Mouse (Mus musculus): ENCODE data around the gene Tbc1d22a. TPM values are rescaled to one million over a fixed set of nuclear protein-coding genes. Genes with fewer than 3 reads are reported as not detected.

Gene Tbc1d22a
- total RNA-seq, 2 experiments from 2014 or later, result 12.5 to 13.0 TPM

- no peak for ATAC-seq (replicated peaks; ENCODE audit: low FRiP score, low TSS enrichment, poor library complexity, severe bottlenecking)
Measured at GRCm38 (mm10) chr15:86471136-86471535, 256.9 kb downstream of the Tbc1d22a start.

GRCm38 (mm10) chr15:86473473-86473872 lies 259.2 kb downstream of the Tbc1d22a start:
- no peak for ATAC-seq (replicated peaks; ENCODE audit: low FRiP score, low TSS enrichment, poor library complexity, severe bottlenecking)

- ATAC-seq (replicated peaks; ENCODE audit: low FRiP score, low TSS enrichment, poor library complexity, severe bottlenecking), result no peak
Measured at GRCm38 (mm10) chr15:86474951-86475350, 260.7 kb downstream of the Tbc1d22a start.

- no peak for ATAC-seq (replicated peaks; ENCODE audit: low FRiP score, low TSS enrichment, poor library complexity, severe bottlenecking)
Measured at GRCm38 (mm10) chr15:86476483-86476882, 262.2 kb downstream of the Tbc1d22a start.

GRCm38 (mm10) chr15:86477032-86477431 lies 262.8 kb downstream of the Tbc1d22a start:
- no peak for ATAC-seq (replicated peaks; ENCODE audit: low FRiP score, low TSS enrichment, poor library complexity, severe bottlenecking)

- ATAC-seq (replicated peaks; ENCODE audit: low FRiP score, low TSS enrichment, poor library complexity, severe bottlenecking), result no peak
Measured at GRCm38 (mm10) chr15:86477471-86477992, 263.3 kb downstream of the Tbc1d22a start.

GRCm38 (mm10) chr15:86478685-86479502 lies 264.6 kb downstream of the Tbc1d22a start:
- peak; percentile 56 for ATAC-seq (replicated peaks; ENCODE audit: low FRiP score, low TSS enrichment, poor library complexity, severe bottlenecking)

- no peak for ATAC-seq (replicated peaks; ENCODE audit: low FRiP score, low TSS enrichment, poor library complexity, severe bottlenecking)
Measured at GRCm38 (mm10) chr15:86482362-86482761, 268.1 kb downstream of the Tbc1d22a start.

- no peak for ATAC-seq (replicated peaks; ENCODE audit: low FRiP score, low TSS enrichment, poor library complexity, severe bottlenecking)
Measured at GRCm38 (mm10) chr15:86485815-86486214, 271.6 kb downstream of the Tbc1d22a start.

GRCm38 (mm10) chr15:86487359-86487758 lies 273.1 kb downstream of the Tbc1d22a start:
- ATAC-seq (replicated peaks; ENCODE audit: low FRiP score, low TSS enrichment, poor library complexity, severe bottlenecking), result no peak

GRCm38 (mm10) chr15:86491434-86492099 lies 277.3 kb downstream of the Tbc1d22a start:
- no peak for ATAC-seq (replicated peaks; ENCODE audit: low FRiP score, low TSS enrichment, poor library complexity, severe bottlenecking)

- no peak for ATAC-seq (replicated peaks; ENCODE audit: low FRiP score, low TSS enrichment, poor library complexity, severe bottlenecking)
Measured at GRCm38 (mm10) chr15:86492636-86493035, 278.4 kb downstream of the Tbc1d22a start.

- no peak for ATAC-seq (replicated peaks; ENCODE audit: low FRiP score, low TSS enrichment, poor library complexity, severe bottlenecking)
Measured at GRCm38 (mm10) chr15:86496209-86496608, 281.9 kb downstream of the Tbc1d22a start.

GRCm38 (mm10) chr15:86496646-86497045 lies 282.4 kb downstream of the Tbc1d22a start:
- ATAC-seq (replicated peaks; ENCODE audit: low FRiP score, low TSS enrichment, poor library complexity, severe bottlenecking), result no peak

GRCm38 (mm10) chr15:86500536-86500935 lies 286.3 kb downstream of the Tbc1d22a start:
- ATAC-seq (replicated peaks; ENCODE audit: low FRiP score, low TSS enrichment, poor library complexity, severe bottlenecking), result no peak

- ATAC-seq (replicated peaks; ENCODE audit: low FRiP score, low TSS enrichment, poor library complexity, severe bottlenecking), result no peak
Measured at GRCm38 (mm10) chr15:86503413-86503812, 289.2 kb downstream of the Tbc1d22a start.

GRCm38 (mm10) chr15:86506666-86507065 lies 292.4 kb downstream of the Tbc1d22a start:
- no peak for ATAC-seq (replicated peaks; ENCODE audit: low FRiP score, low TSS enrichment, poor library complexity, severe bottlenecking)

- no peak for ATAC-seq (replicated peaks; ENCODE audit: low FRiP score, low TSS enrichment, poor library complexity, severe bottlenecking)
Measured at GRCm38 (mm10) chr15:86507546-86507945, 293.3 kb downstream of the Tbc1d22a start.

GRCm38 (mm10) chr15:86508406-86509176 lies 294.3 kb downstream of the Tbc1d22a start:
- ATAC-seq (replicated peaks; ENCODE audit: low FRiP score, low TSS enrichment, poor library complexity, severe bottlenecking), result no peak

- ATAC-seq (replicated peaks; ENCODE audit: low FRiP score, low TSS enrichment, poor library complexity, severe bottlenecking), result no peak
Measured at GRCm38 (mm10) chr15:86509601-86510000, 295.3 kb downstream of the Tbc1d22a start.
